Mouse (Mus musculus) liver, embryonic 16.5 days (tissue): ENCODE measurements around the gene Nfatc4. TPM values are rescaled to one million over a fixed set of nuclear protein-coding genes. Genes with fewer than 3 reads are reported as not detected.
A peak's percentile ranks its signal among the peaks of the same experiment; 100 is the strongest.

ENCODE experiments used
- ATAC-seq: fragments of 200-750 bp; cut with Nextera tagmentation; 2 replicates; pipeline ENCODE4 v1.8.0; 2017; ENCODE audit warnings: low read depth, mild to moderate bottlenecking, moderate number of reproducible peaks, moderate library complexity
- H3K27ac ChIP-seq: fragments of 300-500 bp; sonication (generic); 2 replicates; pipeline ENCODE4 v1.5.1; 2014; ENCODE audit warnings: mild to moderate bottlenecking, low read length
- H3K27me3 ChIP-seq: fragments of 300-500 bp; sonication (generic); 2 replicates; pipeline ENCODE4 v1.6.1; 2014; ENCODE audit warnings: low read depth, low read length, mixed read lengths; ENCODE audit not compliant: control insufficient read depth, insufficient read depth
- H3K36me3 ChIP-seq: fragments of 300-500 bp; sonication (generic); 2 replicates; pipeline ENCODE4 v1.6.1; 2014; ENCODE audit warnings: mild to moderate bottlenecking; ENCODE audit not compliant: control insufficient read depth, insufficient read depth
- H3K4me1 ChIP-seq: fragments of 300-500 bp; sonication (generic); 2 replicates; pipeline ENCODE4 v1.6.1; 2014; ENCODE audit warnings: low read depth, low read length, mixed read lengths; ENCODE audit not compliant: control insufficient read depth
- H3K4me2 ChIP-seq: fragments of 300-500 bp; sonication (generic); 2 replicates; pipeline ENCODE4 v1.6.1; 2014; ENCODE audit warnings: low read depth, low read length, mixed read lengths
- H3K4me3 ChIP-seq: fragments of 300-500 bp; sonication (generic); 2 replicates; pipeline ENCODE4 v1.5.1; 2014; ENCODE audit warnings: low read depth, mild to moderate bottlenecking, low read length
- H3K9ac ChIP-seq: fragments of 300-500 bp; sonication (generic); 2 replicates; pipeline ENCODE4 v1.6.1; 2014; ENCODE audit warnings: low read depth, low read length
- H3K9me3 ChIP-seq: fragments of 300-500 bp; sonication (generic); replicated peaks from 2 replicates; pipeline ENCODE4 v1.6.1; 2016; ENCODE audit warnings: low read length; ENCODE audit not compliant: control insufficient read depth
- WGBS: fragments of 180-500 bp; shearing (Covaris S2); extraction: QIAGEN DNeasy Blood & Tissue Kit; methylation state at CpG from one replicate; pipeline ENCODE4 v1.1.7; 2014; ENCODE audit not compliant: insufficient replicate concordance; 5-methylcytosine and 5-hydroxymethylcytosine counted together
- polyA plus RNA-seq: library from polyadenylated mRNA; unstranded; fragments of >200 nt; fragmentation: Nextera tagmentation; extraction: Ambion mirVana; gene quantifications from 2 replicates; pipeline ENCODE4 v1.2.1, GENCODE M21; 2015

Nfatc4 gene
- 0.71 TPM in 2 replicates for polyA plus RNA-seq

DNA sequence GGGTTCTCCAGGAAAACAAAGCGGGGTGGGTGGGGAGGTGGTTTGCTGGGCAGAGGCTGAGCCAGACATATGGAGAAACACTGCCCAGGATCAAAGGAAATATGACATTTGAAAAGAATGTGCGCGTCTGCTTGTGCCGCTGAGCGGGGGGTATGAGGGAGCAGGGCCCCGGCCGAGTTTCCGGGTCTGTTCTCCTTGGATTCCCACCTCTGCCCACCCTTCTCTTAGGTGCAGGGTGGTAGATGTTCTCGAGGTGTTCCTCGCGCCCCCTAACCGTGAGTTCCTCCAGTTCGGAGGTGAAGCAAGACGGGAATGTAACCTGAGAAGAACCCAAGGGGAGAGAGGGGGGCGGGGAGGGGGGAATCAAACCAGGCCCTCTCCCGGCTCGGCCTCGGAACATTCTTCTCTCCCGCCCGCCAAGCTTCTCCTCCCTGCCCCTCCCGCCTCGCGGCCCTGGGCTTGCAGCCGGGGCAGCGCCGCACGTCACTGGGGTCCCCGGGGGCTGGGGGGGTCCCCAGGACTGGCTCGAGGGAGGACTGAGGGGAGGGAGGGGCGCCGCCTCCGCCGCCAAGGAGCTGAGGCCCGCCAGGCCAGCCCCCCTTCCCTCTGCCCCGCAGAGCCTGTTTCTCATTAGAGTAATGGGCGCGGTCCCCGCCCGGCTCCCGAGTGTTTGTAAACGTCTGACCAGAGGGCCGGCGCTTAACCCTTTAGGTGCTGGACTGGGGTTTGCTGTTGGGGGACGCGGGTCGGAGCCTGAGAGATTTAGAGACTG is at the start of gene Nfatc4:
Gene Nfatc4, plus strand, starts transcription at position 154 of the 772 bp plus-strand sequence.
- Histone ChIP-seq H3K4me2 (peak within 1 kb of the TSS; percentile 73), H3K36me3 (no peaks in the 10 kb centered on the region), H3K4me3 (peak within 1 kb of the TSS; percentile 59), H3K9me3 (no peaks in the 10 kb centered on the region), H3K27me3 (peaks cover 56% of the 10 kb centered on the region), H3K9ac (peak within 1 kb of the TSS; percentile 48), H3K4me1 (peaks cover 12% of the 10 kb centered on the region), H3K27ac (peak within 1 kb of the TSS; percentile 30; the same call in 1 of the 2 replicates)
- under 1% methylated on average over 41 of the region's 46 CpGs for WGBS
- peak; percentile 46 for ATAC-seq

GRCm38 (mm10) chr14:55776711-55777110 is 46.2 kb upstream of the Nfatc4 start:
- 49% methylated on average over 7 of the region's 7 CpGs for WGBS
- H3K27ac ChIP-seq: no peak overlapping the region
- no peaks in the 10 kb centered on the region for H3K36me3 ChIP-seq
- ATAC-seq: no peak
- no peak overlapping the region for H3K9ac ChIP-seq
- H3K27me3 ChIP-seq: peaks cover under 1% of the 10 kb centered on the region
- H3K4me3 ChIP-seq: no peak overlapping the region
- no peaks in the 10 kb centered on the region for H3K9me3 ChIP-seq
- peaks cover 11% of the 10 kb centered on the region for H3K4me1 ChIP-seq
- H3K4me2 ChIP-seq: no peak overlapping the region

DNA sequence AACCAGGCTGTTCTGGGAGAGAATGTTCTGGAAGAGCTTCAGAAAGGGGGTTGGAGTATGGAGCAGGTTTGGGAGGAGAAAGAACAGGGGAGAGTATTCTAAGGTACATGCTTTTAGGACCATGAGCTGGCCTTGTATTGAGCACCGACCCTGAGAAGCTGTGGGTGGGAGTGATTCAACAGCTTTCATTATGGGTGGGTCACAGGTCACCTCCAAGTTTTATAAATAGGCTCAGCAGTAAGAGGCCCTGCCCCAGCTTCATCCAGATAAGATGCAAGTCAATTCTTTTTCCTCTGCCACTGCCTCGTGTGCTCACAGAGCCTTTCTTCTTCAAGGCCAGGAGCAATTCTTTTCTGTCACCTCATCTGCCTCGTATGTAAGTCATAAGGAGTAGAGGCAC is 45.8 kb upstream of the Nfatc4 start:
- H3K9ac ChIP-seq: no peak overlapping the region
- no peaks in the 10 kb centered on the region for H3K36me3 ChIP-seq
- H3K27me3 ChIP-seq: peaks cover 6% of the 10 kb centered on the region
- 18% methylated on average over 3 of the region's 3 CpGs for WGBS
- no peak overlapping the region for H3K4me3 ChIP-seq
- H3K4me2 ChIP-seq: no peak overlapping the region
- H3K9me3 ChIP-seq: no peaks in the 10 kb centered on the region
- H3K27ac ChIP-seq: no peak overlapping the region
- H3K4me1 ChIP-seq: peaks cover 11% of the 10 kb centered on the region
- no peak for ATAC-seq

- H3K27me3 ChIP-seq: peaks cover 12% of the 10 kb centered on the region
- no peak for ATAC-seq
- WGBS: 77% methylated on average over 11 of the region's 11 CpGs
- no peak overlapping the region for H3K9ac ChIP-seq
- H3K4me1 ChIP-seq: peaks cover 11% of the 10 kb centered on the region
- H3K9me3 ChIP-seq: no peaks in the 10 kb centered on the region
- H3K36me3 ChIP-seq: no peaks in the 10 kb centered on the region
- H3K4me3 ChIP-seq: no peak overlapping the region
- no peak overlapping the region for H3K4me2 ChIP-seq
- H3K27ac ChIP-seq: no peak overlapping the region
Measured at GRCm38 (mm10) chr14:55777806-55778205, 45.1 kb upstream of the Nfatc4 start.

GRCm38 (mm10) chr14:55778686-55779085 is 44.3 kb upstream of the Nfatc4 start:
- WGBS: 80% methylated on average over 15 of the region's 15 CpGs
- peaks cover 11% of the 10 kb centered on the region for H3K4me1 ChIP-seq
- H3K9ac ChIP-seq: no peak overlapping the region
- H3K36me3 ChIP-seq: no peaks in the 10 kb centered on the region
- H3K9me3 ChIP-seq: no peaks in the 10 kb centered on the region
- no peak overlapping the region for H3K27ac ChIP-seq
- no peak overlapping the region for H3K4me2 ChIP-seq
- H3K4me3 ChIP-seq: no peak overlapping the region
- ATAC-seq: no peak
- H3K27me3 ChIP-seq: peaks cover 21% of the 10 kb centered on the region

DNA sequence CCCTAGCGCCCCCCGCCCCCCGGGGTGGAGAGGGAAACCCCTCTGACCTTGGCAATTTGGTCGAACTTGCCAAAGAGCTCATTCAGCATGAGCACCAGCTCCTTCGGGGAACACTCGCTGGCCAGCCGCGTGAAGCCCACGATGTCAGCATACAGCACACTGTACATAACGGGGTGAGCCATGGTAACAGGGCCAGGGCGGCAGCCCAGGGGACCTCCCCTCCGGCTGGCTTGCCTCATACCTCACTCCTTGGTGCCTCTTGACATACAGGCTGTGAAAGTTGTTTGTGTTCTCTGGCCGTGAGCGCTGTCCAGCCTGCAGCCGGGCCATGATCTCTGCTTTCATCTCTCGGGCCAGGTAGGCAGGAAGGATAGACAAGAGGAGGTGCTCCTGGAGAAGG is 43.3 kb upstream of the Nfatc4 start:
- peaks cover 29% of the 10 kb centered on the region for H3K27me3 ChIP-seq
- WGBS: 64% methylated on average over 16 of the region's 16 CpGs
- H3K4me1 ChIP-seq: peaks cover 11% of the 10 kb centered on the region
- H3K4me3 ChIP-seq: no peak overlapping the region
- H3K36me3 ChIP-seq: no peaks in the 10 kb centered on the region
- H3K9ac ChIP-seq: no peak overlapping the region
- H3K9me3 ChIP-seq: no peaks in the 10 kb centered on the region
- no peak overlapping the region for H3K27ac ChIP-seq
- H3K4me2 ChIP-seq: no peak overlapping the region
- no peak for ATAC-seq

GRCm38 (mm10) chr14:55780736-55781135 is 42.2 kb upstream of the Nfatc4 start:
- WGBS: 68% methylated on average over 11 of the region's 11 CpGs
- H3K4me3 ChIP-seq: no peak overlapping the region

DNA sequence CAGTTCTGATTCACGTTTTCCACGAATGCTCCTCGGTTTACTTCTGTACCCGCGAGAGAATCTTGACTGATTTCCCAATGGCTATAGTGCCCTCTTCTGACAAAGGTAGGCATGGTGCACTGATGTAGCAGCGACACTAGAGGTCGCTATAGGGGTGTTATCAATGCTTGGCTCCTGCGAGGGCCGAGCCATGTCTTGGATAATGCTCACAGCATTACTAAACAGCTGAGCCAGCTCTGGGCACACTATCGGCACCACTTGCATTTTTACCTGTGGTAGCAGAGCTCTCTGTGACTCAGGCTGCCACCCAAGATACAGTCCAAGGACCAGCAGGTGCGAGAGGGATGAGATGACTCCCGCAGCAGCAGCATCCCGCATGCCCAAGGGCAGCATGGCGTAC is 41.6 kb upstream of the Nfatc4 start:
- H3K4me3 ChIP-seq: no peak overlapping the region
- H3K27me3 ChIP-seq: peaks cover 29% of the 10 kb centered on the region
- H3K9ac ChIP-seq: no peak overlapping the region
- peaks cover 11% of the 10 kb centered on the region for H3K4me1 ChIP-seq
- no peak for ATAC-seq
- 17% methylated on average over 14 of the region's 14 CpGs for WGBS
- H3K9me3 ChIP-seq: no peaks in the 10 kb centered on the region
- H3K27ac ChIP-seq: no peak overlapping the region
- no peak overlapping the region for H3K4me2 ChIP-seq
- no peaks in the 10 kb centered on the region for H3K36me3 ChIP-seq

More at GRCm38 (mm10) chr14:55780736-55781135, 42.2 kb upstream of the Nfatc4 start:
- H3K27ac ChIP-seq: no peak overlapping the region
- H3K9me3 ChIP-seq: no peaks in the 10 kb centered on the region
- peaks cover 29% of the 10 kb centered on the region for H3K27me3 ChIP-seq
- H3K4me1 ChIP-seq: peaks cover 11% of the 10 kb centered on the region
- ATAC-seq: no peak
- H3K9ac ChIP-seq: no peak overlapping the region
- H3K4me2 ChIP-seq: no peak overlapping the region
- no peaks in the 10 kb centered on the region for H3K36me3 ChIP-seq

DNA sequence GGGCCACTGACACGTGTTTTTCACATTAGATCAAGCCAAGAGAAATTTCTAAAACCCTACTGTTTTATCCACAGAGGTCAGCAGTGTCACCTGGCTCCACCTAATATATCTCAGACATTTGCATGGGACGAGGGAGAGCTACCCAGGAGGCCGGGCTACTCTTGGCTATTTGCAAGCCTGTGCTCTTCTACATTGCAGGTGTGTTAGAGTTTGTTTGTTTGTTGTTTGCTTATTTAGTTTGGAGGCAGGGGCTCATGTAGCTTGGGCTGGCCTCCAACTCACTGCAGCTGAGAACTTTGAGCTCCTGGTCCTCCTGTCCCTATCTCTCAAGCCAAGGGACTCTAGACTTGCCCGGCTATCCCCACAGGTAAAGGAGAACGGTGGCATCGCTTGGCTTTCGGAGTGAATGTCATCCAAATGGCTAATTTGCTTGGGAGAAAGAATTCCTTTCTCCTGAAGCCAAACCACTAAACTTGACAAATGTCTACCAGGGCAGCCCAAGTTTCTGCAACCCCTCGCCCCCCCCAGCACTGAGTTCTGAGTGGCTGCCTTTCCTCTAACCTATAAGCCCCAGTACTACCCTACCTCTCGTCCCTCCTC is 40.5 kb upstream of the Nfatc4 start:
- Histone ChIP-seq H3K4me1 (peaks cover 2% of the 10 kb centered on the region), H3K9ac (no peak overlapping the region), H3K4me2 (peak overlapping the region; percentile 19; the same call in 1 of the 2 replicates), H3K27ac (no peak overlapping the region), H3K36me3 (no peaks in the 10 kb centered on the region), H3K4me3 (peak overlapping the region; percentile 7; the same call in 1 of the 2 replicates), H3K9me3 (no peaks in the 10 kb centered on the region), H3K27me3 (peaks cover 29% of the 10 kb centered on the region)
- no peak for ATAC-seq
- 47% methylated on average over 9 of the region's 9 CpGs for WGBS
